Mouse (Mus musculus): ENCODE measurements around the gene Dctn2. TPM values are rescaled to one million over a fixed set of nuclear protein-coding genes. Genes with fewer than 3 reads are reported as not detected.
"Not testable (repeated sequence)": the region's sequence is repeated elsewhere in the genome, so short reads cannot be mapped to it uniquely, and the experiment has no call there.

Gene Dctn2
- polyA plus RNA-seq, 1 experiment = 201 TPM

- not testable (repeated sequence) for DNase-seq (ENCODE audit: low spot score)
These were observed 48.8 kb downstream of the Dctn2 start for GRCm38 (mm10) chr10:127314950-127315349.

- no peak for DNase-seq (ENCODE audit: low spot score)
These were observed 51.1 kb downstream of the Dctn2 start for GRCm38 (mm10) chr10:127317277-127317676.

GRCm38 (mm10) chr10:127318009-127318408, 51.8 kb downstream of the Dctn2 start:
- DNase-seq (ENCODE audit: low spot score) = no peak

- no peak for DNase-seq (ENCODE audit: low spot score)
These were observed 53.8 kb downstream of the Dctn2 start for GRCm38 (mm10) chr10:127319969-127320368.

- no peak for DNase-seq (ENCODE audit: low spot score)
These were observed 55.5 kb downstream of the Dctn2 start, which contains the start of gene Arhgap9 for GRCm38 (mm10) chr10:127321621-127322020. Gene Arhgap9, plus strand, starts transcription at chr10:127321964.

GRCm38 (mm10) chr10:127322178-127322577, 56.0 kb downstream of the Dctn2 start:
- DNase-seq (ENCODE audit: low spot score) = no peak

GRCm38 (mm10) chr10:127322669-127323068, 56.5 kb downstream of the Dctn2 start:
- DNase-seq (ENCODE audit: low spot score) = no peak

GRCm38 (mm10) chr10:127323131-127323855, 57.1 kb downstream of the Dctn2 start:
- no peak for DNase-seq (ENCODE audit: low spot score)

- no peak for DNase-seq (ENCODE audit: low spot score)
These were observed 58.3 kb downstream of the Dctn2 start for GRCm38 (mm10) chr10:127324495-127324894.

- DNase-seq (ENCODE audit: low spot score) = no peak
These were observed 59.4 kb downstream of the Dctn2 start for GRCm38 (mm10) chr10:127325454-127326016.

GRCm38 (mm10) chr10:127326017-127326801, 60.0 kb downstream of the Dctn2 start:
- no peak for DNase-seq (ENCODE audit: low spot score)

GRCm38 (mm10) chr10:127326828-127327227, 60.7 kb downstream of the Dctn2 start:
- no peak for DNase-seq (ENCODE audit: low spot score)

- DNase-seq (ENCODE audit: low spot score) = no peak
These were observed 61.4 kb downstream of the Dctn2 start for GRCm38 (mm10) chr10:127327461-127328145.

- no peak for DNase-seq (ENCODE audit: low spot score)
These were observed 64.0 kb downstream of the Dctn2 start for GRCm38 (mm10) chr10:127330212-127330611.

Other genes starting within 250 kb of the Dctn2 start
- gene Tsfm, start 235.5 kb upstream of the Dctn2 start, polyA plus RNA-seq (2012; rRNA removed) = 29.5 and 36.9 TPM in 2 replicates
- 26.9 and 33.6 TPM in 2 replicates for gene Mettl1, start 225.0 kb upstream of the Dctn2 start, polyA plus RNA-seq (2012; rRNA removed)
- gene Eef1akmt3, start 224.9 kb upstream of the Dctn2 start, polyA plus RNA-seq (2012; rRNA removed) = 0.78 and 1.1 TPM in 2 replicates
- 0.28 and 0.50 TPM in 2 replicates for gene Cyp27b1, start 218.1 kb upstream of the Dctn2 start, polyA plus RNA-seq (2012; rRNA removed)
- gene March9, start 206.2 kb upstream of the Dctn2 start, polyA plus RNA-seq (2012; rRNA removed) = 3.5 and 4.9 TPM in 2 replicates
- 252 and 268 TPM in 2 replicates for gene Cdk4, start 202.8 kb upstream of the Dctn2 start, polyA plus RNA-seq (2012; rRNA removed)
- 79.5 and 81.4 TPM in 2 replicates for gene Tspan31, start 196.1 kb upstream of the Dctn2 start, polyA plus RNA-seq (2012; rRNA removed)
- 2.5 and 5.4 TPM in 2 replicates for gene Agap2, start 191.1 kb upstream of the Dctn2 start, polyA plus RNA-seq (2012; rRNA removed)
- gene Os9, start 145.2 kb upstream of the Dctn2 start, polyA plus RNA-seq (2012; rRNA removed) = 53.9 and 72.8 TPM in 2 replicates
- gene B4galnt1, start 101.1 kb upstream of the Dctn2 start, polyA plus RNA-seq (2012; rRNA removed) = 6.2 and 7.9 TPM in 2 replicates
- 0.72 and 1.5 TPM in 2 replicates for gene Slc26a10, start 85.7 kb upstream of the Dctn2 start, polyA plus RNA-seq (2012; rRNA removed)
- 178 and 188 TPM in 2 replicates for gene Arhgef25, start 76.3 kb upstream of the Dctn2 start, polyA plus RNA-seq (2012; rRNA removed)
- 193 and 272 TPM in 2 replicates for gene Dtx3, start 70.6 kb upstream of the Dctn2 start, polyA plus RNA-seq (2012; rRNA removed)
- 47.7 and 48.4 TPM in 2 replicates for gene Pip4k2c, start 54.8 kb upstream of the Dctn2 start, polyA plus RNA-seq (2012; rRNA removed)
- gene Kif5a, start 3.0 kb upstream of the Dctn2 start, polyA plus RNA-seq (2012; rRNA removed) = 5.9 and 6.6 TPM in 2 replicates
- 19.8 and 42.1 TPM in 2 replicates for gene Mbd6, start 22.6 kb downstream of the Dctn2 start, polyA plus RNA-seq (2012; rRNA removed)
- 44.7 and 47.7 TPM in 2 replicates for gene Mars, start 45.4 kb downstream of the Dctn2 start, polyA plus RNA-seq (2012; rRNA removed)
- 6.7 and 8.4 TPM in 2 replicates for gene Arhgap9, start 55.6 kb downstream of the Dctn2 start, polyA plus RNA-seq (2012; rRNA removed)
- 29.0 and 34.1 TPM in 2 replicates for gene Gli1, start 75.6 kb downstream of the Dctn2 start, polyA plus RNA-seq (2012; rRNA removed)
- gene Inhbe, start 88.0 kb downstream of the Dctn2 start, polyA plus RNA-seq (2012; rRNA removed) = not detected in 2 replicates
- gene Inhbc, start 104.1 kb downstream of the Dctn2 start, polyA plus RNA-seq (2012; rRNA removed) = not detected in 2 replicates
- 19.3 and 41.9 TPM in 2 replicates for gene R3hdm2, start 114.0 kb downstream of the Dctn2 start, polyA plus RNA-seq (2012; rRNA removed)
- 2.3 and 4.3 TPM in 2 replicates for gene Stac3, start 235.3 kb downstream of the Dctn2 start, polyA plus RNA-seq (2012; rRNA removed)
- gene Ndufa4l2, start 248.6 kb downstream of the Dctn2 start, polyA plus RNA-seq (2012; rRNA removed) = 21.2 and 32.1 TPM in 2 replicates